Mouse (Mus musculus): Measurements from ENCODE around the gene Mpig6b. TPM values are rescaled to one million over a fixed set of nuclear protein-coding genes. Genes with fewer than 3 reads are reported as not detected.

The Mpig6b gene
- polyA plus RNA-seq, 1 experiment from 2014 or later, result 1.3 TPM

DNA sequence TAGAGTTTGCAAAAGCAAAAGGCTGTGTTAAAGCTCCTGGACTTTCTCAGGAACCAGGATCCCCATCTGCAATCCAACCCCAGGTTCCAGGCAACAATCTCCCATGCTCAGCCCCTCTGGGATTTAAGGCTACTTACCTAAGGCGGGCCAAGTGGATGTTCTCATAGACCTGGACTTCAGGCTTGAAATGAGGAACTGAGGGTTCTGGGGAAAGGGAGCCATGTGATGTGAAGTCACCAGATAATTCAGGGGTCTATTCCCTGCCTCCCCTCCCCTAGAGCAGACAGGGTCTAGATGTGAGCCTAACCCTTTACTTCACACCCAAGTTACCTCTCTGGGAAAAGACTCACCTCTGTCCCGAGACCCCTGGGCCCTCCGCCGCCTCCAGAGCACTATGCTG lies 14.7 kb upstream of the Mpig6b start:
- DNase-seq (ENCODE audit: low spot score), result no peak
- Histone ChIP-seq H3K27ac (replicated peaks) (no peak overlapping the region), H3K36me3 (no peaks in the 10 kb centered on the region), H3K27me3 (ENCODE audit: low read depth, poor library complexity, severe bottlenecking) (peaks cover 23% of the 10 kb centered on the region), H3K9me3 (replicated peaks) (no peaks in the 10 kb centered on the region), H3K4me1 (peaks cover 28% of the 10 kb centered on the region), H3K4me3 (no peak overlapping the region)
- WGBS, result 79% methylated on average over 4 of the region's 4 CpGs

DNA sequence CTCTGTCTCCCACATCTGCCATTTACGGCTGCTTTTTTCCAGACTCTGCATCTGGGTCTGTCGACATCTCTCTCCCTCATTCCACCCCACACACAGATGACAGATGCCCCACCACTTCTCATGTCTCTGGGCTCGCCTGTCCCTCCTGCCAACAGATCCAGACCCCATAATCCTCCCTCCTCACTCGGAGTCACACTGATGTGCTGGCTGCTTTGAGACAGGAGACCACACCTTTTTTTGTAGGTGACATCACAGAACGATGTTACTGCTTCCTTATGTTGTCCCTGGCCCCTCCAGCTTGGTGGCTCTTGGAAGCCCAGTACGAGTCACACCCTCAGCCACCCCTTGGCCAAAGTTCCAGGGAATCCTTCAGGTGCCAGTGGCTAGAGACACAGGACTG lies 14.3 kb upstream of the Mpig6b start:
- peaks cover 28% of the 10 kb centered on the region for H3K4me1 ChIP-seq
- H3K36me3 ChIP-seq, result no peaks in the 10 kb centered on the region
- 75% methylated on average over 6 of the region's 6 CpGs for WGBS
- peaks cover 23% of the 10 kb centered on the region for H3K27me3 ChIP-seq (ENCODE audit: low read depth, poor library complexity, severe bottlenecking)
- H3K9me3 ChIP-seq (replicated peaks), result no peaks in the 10 kb centered on the region
- H3K4me3 ChIP-seq, result no peak overlapping the region
- no peak overlapping the region for H3K27ac ChIP-seq (replicated peaks)
- DNase-seq (ENCODE audit: low spot score), result no peak

DNA sequence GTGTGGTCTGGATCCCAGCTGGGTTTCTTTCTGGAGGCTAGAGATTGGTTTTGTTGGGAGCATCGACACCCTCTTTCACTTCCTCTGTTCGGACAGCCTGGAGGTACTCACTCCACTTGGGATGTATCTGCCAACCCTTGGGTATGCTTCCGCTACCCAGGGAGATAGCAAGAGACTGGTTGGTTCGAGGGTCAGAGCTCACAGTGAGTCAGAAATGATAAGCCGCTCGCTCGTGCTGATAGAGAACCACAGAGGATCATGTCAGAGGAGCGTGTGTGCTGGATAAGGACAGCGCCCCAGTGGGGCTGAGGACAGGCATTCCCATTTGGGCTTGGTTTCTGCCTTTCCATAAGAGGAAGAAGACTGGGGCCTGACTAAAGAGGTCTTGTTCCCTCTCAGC lies 13.8 kb upstream of the Mpig6b start:
- H3K9me3 ChIP-seq (replicated peaks), result no peaks in the 10 kb centered on the region
- H3K36me3 ChIP-seq, result no peaks in the 10 kb centered on the region
- WGBS, result 69% methylated on average over 9 of the region's 9 CpGs

DNA sequence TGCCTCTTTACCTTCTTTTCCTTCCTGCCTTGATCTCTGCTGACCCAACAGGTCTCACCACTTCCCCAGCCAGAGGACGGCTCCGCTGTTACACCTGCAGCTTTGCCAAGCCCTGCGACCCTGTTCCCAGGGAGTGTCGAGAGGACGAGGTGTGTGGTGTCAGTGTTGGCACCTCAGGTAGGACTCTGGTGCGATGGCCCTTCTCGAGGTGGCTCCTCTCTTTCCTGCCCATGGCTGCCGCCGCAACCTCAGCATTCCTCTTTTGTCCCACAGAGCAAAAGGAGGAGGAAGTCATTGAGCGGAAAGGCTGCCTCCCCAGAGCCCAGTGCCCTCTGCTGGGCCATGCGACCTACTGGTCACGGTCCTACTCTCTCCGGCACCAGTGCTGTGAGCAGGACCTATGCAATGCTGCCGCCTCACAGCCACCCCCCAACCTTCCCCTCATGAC lies 11.8 kb upstream of the Mpig6b start, which contains the start of gene Ly6g6d:
TSS of gene Ly6g6d (minus strand) at position 280 of the 448 bp plus-strand sequence.
- H3K4me3 ChIP-seq, result peak within 1 kb of the TSS; percentile 45
- no peaks in the 10 kb centered on the region for H3K36me3 ChIP-seq
- H3K4me1 ChIP-seq, result peaks cover 28% of the 10 kb centered on the region
- H3K27ac ChIP-seq (replicated peaks), result peak within 1 kb of the TSS; percentile 79
- DNase-seq (ENCODE audit: low spot score), result peak; percentile 63
- peaks cover 23% of the 10 kb centered on the region for H3K27me3 ChIP-seq (ENCODE audit: low read depth, poor library complexity, severe bottlenecking)
- WGBS, result 10% methylated on average over 14 of the region's 14 CpGs
- no peaks in the 10 kb centered on the region for H3K9me3 ChIP-seq (replicated peaks)

More for the DNA sequence above, 13.8 kb upstream of the Mpig6b start:
- Histone ChIP-seq H3K27ac (replicated peaks) (no peak overlapping the region), H3K27me3 (ENCODE audit: low read depth, poor library complexity, severe bottlenecking) (peaks cover 23% of the 10 kb centered on the region), H3K4me1 (peaks cover 28% of the 10 kb centered on the region), H3K4me3 (no peak overlapping the region)
- DNase-seq (ENCODE audit: low spot score), result no peak

DNA sequence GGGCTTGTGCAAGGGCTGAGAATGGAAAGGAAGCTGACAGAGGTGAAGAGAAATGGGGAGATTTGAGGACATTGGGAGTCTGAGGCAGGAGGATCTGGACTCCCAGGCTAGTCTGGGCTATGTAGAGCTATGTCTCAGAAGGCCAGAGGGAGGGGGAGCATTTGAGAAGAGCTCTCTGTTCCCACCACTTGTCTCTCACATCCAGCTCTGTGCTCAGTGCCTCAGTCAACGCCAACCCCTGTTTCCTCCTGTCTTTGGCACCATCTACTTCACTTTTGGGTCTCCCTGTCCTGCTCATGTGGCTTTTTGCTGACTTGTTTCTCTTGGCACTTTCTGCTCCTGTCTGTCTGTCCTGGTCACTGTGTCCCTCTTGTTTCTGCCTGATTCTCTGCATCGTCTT lies 11.3 kb upstream of the Mpig6b start:
- no peak for DNase-seq (ENCODE audit: low spot score)
- peaks cover 23% of the 10 kb centered on the region for H3K27me3 ChIP-seq (ENCODE audit: low read depth, poor library complexity, severe bottlenecking)
- H3K36me3 ChIP-seq, result no peaks in the 10 kb centered on the region
- WGBS, result 55% methylated on average over 2 of the region's 2 CpGs
- peak overlapping the region; percentile 79 for H3K27ac ChIP-seq (replicated peaks)
- no peaks in the 10 kb centered on the region for H3K9me3 ChIP-seq (replicated peaks)
- H3K4me3 ChIP-seq, result peak overlapping the region; percentile 45
- H3K4me1 ChIP-seq, result peaks cover 28% of the 10 kb centered on the region

DNA sequence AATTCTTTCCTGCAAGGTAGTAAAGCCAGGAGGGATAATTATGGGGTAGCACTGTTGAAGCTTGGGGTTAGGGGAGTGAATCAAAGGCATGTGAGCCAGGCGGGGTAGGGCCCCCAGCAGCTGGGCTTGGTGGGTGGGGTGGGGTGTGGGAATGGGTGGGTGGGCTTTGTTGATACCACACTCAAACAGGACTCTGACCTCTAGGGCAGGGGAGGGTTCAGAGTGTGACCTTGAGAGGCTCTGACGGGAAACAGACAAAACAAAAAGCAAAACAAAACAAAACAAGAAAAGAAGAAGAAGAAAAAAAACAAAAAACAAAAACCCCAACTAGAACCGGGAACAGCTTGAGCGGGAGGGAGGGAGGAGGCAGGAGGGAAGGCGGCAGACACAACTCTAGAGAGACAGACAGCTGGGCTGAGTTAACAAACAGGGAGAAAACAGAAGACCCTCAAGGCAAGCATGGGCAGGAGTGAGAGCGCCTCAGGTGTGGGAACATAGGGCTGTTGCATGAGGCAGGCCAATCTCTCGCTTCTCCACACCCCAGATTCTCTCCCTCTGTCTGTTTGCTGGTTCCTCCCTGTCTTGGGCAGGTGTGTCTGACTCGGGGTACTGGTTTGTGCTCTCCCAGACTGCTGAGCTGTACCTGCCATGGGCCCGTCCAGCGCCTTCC lies 10.7 kb upstream of the Mpig6b start, which contains the start of gene Ly6g6e:
TSS of gene Ly6g6e (plus strand) at position 396 of the 670 bp plus-strand sequence.
- Histone ChIP-seq H3K27ac (replicated peaks) (peak within 1 kb of the TSS; percentile 79), H3K4me1 (peaks cover 28% of the 10 kb centered on the region), H3K4me3 (peak within 1 kb of the TSS; percentile 45), H3K27me3 (ENCODE audit: low read depth, poor library complexity, severe bottlenecking) (peaks cover 23% of the 10 kb centered on the region), H3K9me3 (replicated peaks) (no peaks in the 10 kb centered on the region), H3K36me3 (no peaks in the 10 kb centered on the region)
- DNase-seq (ENCODE audit: low spot score), result no peak
- WGBS, result 36% methylated on average over 10 of the region's 10 CpGs

DNA sequence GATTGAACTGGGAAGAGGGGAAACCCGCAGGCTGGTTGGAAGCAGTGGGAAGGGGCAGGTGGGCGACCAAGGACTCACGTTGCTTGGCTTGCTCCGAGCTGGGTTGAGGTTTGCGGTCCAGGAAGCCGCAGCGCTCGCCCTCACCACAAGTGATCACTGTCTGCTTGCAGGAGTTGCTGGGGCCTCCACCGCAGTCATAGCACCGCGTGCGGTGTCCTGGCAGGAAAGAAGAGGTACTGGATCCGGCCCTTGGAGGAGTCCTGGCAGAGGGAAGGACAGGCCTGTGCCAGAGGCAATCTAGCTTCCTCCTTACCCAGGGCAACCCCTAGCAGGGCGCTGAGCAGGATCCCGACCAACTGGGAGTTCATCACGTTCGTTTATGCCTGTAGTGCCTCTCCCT lies 8.1 kb upstream of the Mpig6b start:
- peaks cover 28% of the 10 kb centered on the region for H3K4me1 ChIP-seq
- no peaks in the 10 kb centered on the region for H3K36me3 ChIP-seq
- DNase-seq (ENCODE audit: low spot score), result no peak
- H3K27ac ChIP-seq (replicated peaks), result peak overlapping the region; percentile 14; the same call in 1 of the 2 replicates
- no peaks in the 10 kb centered on the region for H3K9me3 ChIP-seq (replicated peaks)
- no peak overlapping the region for H3K4me3 ChIP-seq
- 68% methylated on average over 17 of the region's 17 CpGs for WGBS
- H3K27me3 ChIP-seq (ENCODE audit: low read depth, poor library complexity, severe bottlenecking), result peaks cover 23% of the 10 kb centered on the region

DNA sequence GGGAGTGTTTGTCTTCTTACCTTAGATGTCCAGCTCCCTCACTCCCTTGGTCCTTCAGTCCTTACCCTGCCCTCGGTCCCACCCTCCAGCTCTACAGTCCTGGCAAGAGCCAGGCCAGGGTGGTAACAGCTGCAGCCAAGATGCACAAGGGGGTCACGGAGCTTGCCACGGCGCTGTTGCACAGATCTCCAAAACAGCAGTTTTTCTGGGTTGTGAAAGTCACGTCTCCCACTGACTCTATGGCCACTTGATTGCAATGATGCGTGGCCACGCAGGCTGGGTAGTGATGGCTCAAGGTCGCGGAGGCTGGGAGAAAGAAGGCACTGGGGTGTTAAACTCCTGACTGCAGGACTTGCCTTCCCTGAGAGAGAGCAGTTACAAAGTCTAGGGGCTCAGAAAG lies 5.5 kb upstream of the Mpig6b start:
- Histone ChIP-seq H3K27me3 (ENCODE audit: low read depth, poor library complexity, severe bottlenecking) (peaks cover 26% of the 10 kb centered on the region), H3K4me3 (no peak overlapping the region), H3K27ac (replicated peaks) (no peak overlapping the region), H3K4me1 (peaks cover 9% of the 10 kb centered on the region), H3K9me3 (replicated peaks) (no peaks in the 10 kb centered on the region), H3K36me3 (no peaks in the 10 kb centered on the region)
- 87% methylated on average over 9 of the region's 9 CpGs for WGBS
- no peak for DNase-seq (ENCODE audit: low spot score)

DNA sequence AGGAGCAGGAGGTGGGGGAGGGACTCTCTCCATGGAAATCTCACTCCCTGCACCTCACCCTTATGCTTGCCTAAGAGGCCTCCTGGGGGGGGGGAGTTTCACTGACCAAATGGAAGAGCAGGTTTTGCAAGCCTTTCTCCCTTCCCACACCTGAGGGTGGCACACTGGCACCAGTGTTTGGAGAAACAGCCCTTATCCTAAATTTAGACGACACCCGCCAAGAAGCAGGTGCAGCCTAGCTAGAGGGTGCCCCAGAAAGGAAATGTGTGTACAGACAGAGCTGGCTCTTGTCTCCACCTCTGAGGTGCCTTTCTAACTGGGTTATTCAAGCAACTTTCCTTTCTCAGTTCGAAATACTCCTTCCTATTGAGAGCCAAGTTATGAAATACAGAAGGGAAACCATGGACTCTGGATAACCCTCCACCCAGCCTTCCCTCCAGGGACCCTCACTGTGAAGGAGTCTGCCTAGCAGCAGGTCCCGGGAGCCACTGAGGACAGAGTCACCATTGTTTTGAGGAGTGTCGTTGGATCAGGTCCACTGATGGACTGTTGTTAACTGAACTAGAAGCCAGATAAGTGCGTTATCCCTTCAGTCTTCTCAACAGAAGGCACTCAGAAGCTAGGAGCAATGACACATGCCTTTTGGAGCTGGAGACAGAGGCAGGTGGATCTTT lies 4.7 kb upstream of the Mpig6b start:
- peaks cover 7% of the 10 kb centered on the region for H3K4me1 ChIP-seq
- H3K36me3 ChIP-seq, result no peaks in the 10 kb centered on the region
- no peak overlapping the region for H3K27ac ChIP-seq (replicated peaks)
- no peaks in the 10 kb centered on the region for H3K9me3 ChIP-seq (replicated peaks)
- peaks cover 34% of the 10 kb centered on the region for H3K27me3 ChIP-seq (ENCODE audit: low read depth, poor library complexity, severe bottlenecking)
- DNase-seq (ENCODE audit: low spot score), result no peak
- 68% methylated on average over 6 of the region's 6 CpGs for WGBS
- no peak overlapping the region for H3K4me3 ChIP-seq

DNA sequence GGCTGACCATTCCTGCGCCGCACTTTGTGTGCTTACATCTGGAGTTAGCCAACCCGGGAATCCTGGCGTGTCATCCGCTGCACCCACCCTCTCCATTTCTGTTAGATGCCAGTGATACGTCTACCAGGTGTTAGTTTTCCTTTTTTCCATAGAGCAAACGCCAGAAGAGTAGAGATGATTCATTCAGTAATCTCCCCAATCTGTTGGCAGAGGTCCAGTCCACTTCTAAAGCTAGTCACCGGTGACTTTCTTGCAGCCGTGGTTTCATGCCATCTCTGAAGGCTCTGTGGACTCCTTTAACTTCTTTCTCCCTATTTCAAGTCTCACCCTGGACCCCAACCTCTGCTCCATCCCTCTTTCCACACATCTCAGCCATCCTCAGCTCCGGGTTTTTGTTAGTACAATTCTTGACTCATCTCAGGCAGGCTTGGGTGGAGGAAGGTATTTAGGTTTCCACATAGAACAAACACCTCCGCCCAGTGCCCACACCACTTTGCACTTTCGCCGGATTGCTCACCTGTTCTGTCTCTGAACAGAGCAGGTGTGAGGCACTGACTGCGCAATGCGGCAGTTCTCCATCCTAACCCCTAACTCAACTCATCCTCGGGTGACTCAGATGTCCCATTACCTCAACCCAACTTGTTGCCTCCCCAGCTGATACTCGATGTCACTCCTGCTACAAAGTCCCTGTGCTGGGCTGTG lies 2.4 kb upstream of the Mpig6b start:
- Histone ChIP-seq H3K4me1 (peaks cover 29% of the 10 kb centered on the region), H3K4me3 (no peak overlapping the region), H3K36me3 (peaks cover 4% of the 10 kb centered on the region; the same call in 1 of the 2 replicates), H3K27ac (replicated peaks) (no peak overlapping the region), H3K27me3 (ENCODE audit: low read depth, poor library complexity, severe bottlenecking) (peaks cover 57% of the 10 kb centered on the region), H3K9me3 (replicated peaks) (no peaks in the 10 kb centered on the region)
- 87% methylated on average over 17 of the region's 17 CpGs for WGBS
- no peak for DNase-seq (ENCODE audit: low spot score)

DNA sequence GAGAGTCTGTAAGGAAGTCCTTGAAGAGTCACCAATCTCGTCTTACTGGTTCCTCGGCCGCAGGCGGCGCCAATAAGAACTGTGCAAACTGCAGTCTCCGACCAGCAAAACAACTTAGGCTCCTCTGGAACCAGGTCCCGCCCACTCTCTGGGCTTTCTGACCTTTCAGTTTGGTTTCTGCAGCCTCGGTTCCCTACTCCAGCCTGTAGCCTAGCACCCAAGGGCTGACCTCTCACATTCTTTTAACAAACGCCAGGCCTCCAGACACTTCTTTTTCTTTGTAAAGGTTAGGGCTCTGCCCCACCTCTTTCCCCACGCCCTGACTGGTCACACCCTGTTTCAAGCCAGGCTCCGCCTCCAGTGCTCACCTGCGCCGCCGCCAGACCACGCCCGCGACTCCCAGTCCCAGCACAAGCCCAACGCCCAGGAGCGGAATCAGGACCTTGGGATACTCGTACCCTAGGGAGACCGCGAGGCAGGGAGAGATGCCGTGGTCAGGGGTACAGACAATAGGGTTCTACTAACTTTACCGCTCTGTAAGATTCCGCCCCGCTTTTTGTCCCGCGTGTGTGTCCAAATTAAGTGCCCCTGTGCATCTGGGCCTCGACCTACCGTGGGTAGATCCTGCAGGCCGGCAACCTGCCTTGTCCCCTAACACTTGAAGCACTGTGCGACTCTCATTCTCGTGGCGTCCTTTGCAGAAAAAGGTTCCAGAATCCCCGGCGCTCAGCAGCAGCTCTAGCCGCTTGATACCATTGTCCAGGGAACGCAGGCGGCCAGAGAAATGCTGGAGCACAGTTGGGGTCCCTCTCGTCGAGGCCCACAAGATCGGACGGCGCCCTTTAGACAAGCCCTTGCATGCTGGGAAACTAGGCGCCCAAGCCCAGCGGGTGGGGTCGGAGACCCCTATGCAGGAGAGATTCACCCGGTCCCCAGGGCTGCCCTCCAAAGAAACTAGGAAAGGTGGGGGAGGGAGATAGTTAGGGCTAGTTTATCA lies 735 bp downstream of the Mpig6b start, which contains the start of gene Ly6g6c:
TSS of gene Ly6g6c (plus strand) at position 438 of the 997 bp plus-strand sequence.
- 1% methylated on average over 48 of the region's 48 CpGs for WGBS
- peaks cover 74% of the 10 kb centered on the region for H3K27me3 ChIP-seq (ENCODE audit: low read depth, poor library complexity, severe bottlenecking)
- H3K9me3 ChIP-seq (replicated peaks), result no peaks in the 10 kb centered on the region
- H3K4me3 ChIP-seq, result peak within 1 kb of the TSS; percentile 52
- H3K36me3 ChIP-seq, result peaks cover 34% of the 10 kb centered on the region
- peak within 1 kb of the TSS; percentile 70 for H3K27ac ChIP-seq (replicated peaks)
- peak; percentile 65 for DNase-seq (ENCODE audit: low spot score)
- peaks cover 41% of the 10 kb centered on the region for H3K4me1 ChIP-seq

Data from midbrain, embryonic 10.5 days (tissue).